Mouse (Mus musculus) embryonic facial prominence, embryonic 14.5 days (tissue): ENCODE results near the gene Ccl7. TPM values are rescaled to one million over a fixed set of nuclear protein-coding genes. Genes with fewer than 3 reads are reported as not detected.
A peak's percentile ranks its signal among the peaks of the same experiment; 100 is the strongest.

Experiments used
- ATAC-seq: fragments of 200-750 bp; cut with Nextera tagmentation; 2 replicates; pipeline ENCODE4 v1.8.0; 2017; ENCODE audit warnings: low read depth, moderate number of reproducible peaks, moderate TSS enrichment
- DNase-seq: peaks from one replicate; pipeline ENCODE4 v3.0.0-alpha.2; 2015; ENCODE audit warnings: low spot score
- H3K27ac ChIP-seq: fragments of 300-500 bp; sonication (generic); replicated peaks from 2 replicates; pipeline ENCODE4 v1.5.1; 2014; ENCODE audit warnings: low read depth, mild to moderate bottlenecking, low read length, moderate library complexity
- H3K27me3 ChIP-seq: fragments of 300-500 bp; sonication (generic); replicated peaks from 2 replicates; pipeline ENCODE4 v1.6.1; 2014; ENCODE audit warnings: low read length; ENCODE audit not compliant: control insufficient read depth, insufficient read depth
- H3K36me3 ChIP-seq: fragments of 300-500 bp; sonication (generic); 2 replicates; pipeline ENCODE4 v1.6.1; 2014; ENCODE audit warnings: low read length, mixed read lengths; ENCODE audit not compliant: control insufficient read depth, insufficient read depth
- H3K4me1 ChIP-seq: fragments of 300-500 bp; sonication (generic); 2 replicates; pipeline ENCODE4 v1.6.1; 2014; ENCODE audit warnings: antibody characterized with exemption, low read length; ENCODE audit not compliant: control insufficient read depth, insufficient read depth
- H3K4me2 ChIP-seq: fragments of 300-500 bp; sonication (generic); 2 replicates; pipeline ENCODE4 v1.6.1; 2014; ENCODE audit warnings: low read depth, mild to moderate bottlenecking, low read length, moderate library complexity, mixed read lengths
- H3K4me3 ChIP-seq: fragments of 300-500 bp; sonication (generic); 2 replicates; pipeline ENCODE4 v1.5.1; 2014; ENCODE audit warnings: low read depth, mild to moderate bottlenecking, low read length
- H3K9ac ChIP-seq: fragments of 300-500 bp; sonication (generic); 2 replicates; pipeline ENCODE4 v1.6.1; 2014; ENCODE audit warnings: low read depth, mild to moderate bottlenecking, low read length, moderate library complexity, mixed read lengths
- H3K9me3 ChIP-seq: fragments of 300-500 bp; sonication (generic); 2 replicates; pipeline ENCODE4 v1.6.1; 2016; ENCODE audit warnings: low read length; ENCODE audit not compliant: control insufficient read depth
- WGBS: fragments of 180-500 bp; shearing (Covaris S2); extraction: QIAGEN DNeasy Blood & Tissue Kit; methylation state at CpG from one replicate; pipeline ENCODE4 v1.1.7; 2014; 5-methylcytosine and 5-hydroxymethylcytosine counted together
- polyA plus RNA-seq: library from polyadenylated mRNA; unstranded; fragments of >200 nt; fragmentation: Nextera tagmentation; extraction: Ambion mirVana; gene quantifications from 2 replicates; pipeline ENCODE4 v1.2.1, GENCODE M21; 2014

Ccl7 gene
- polyA plus RNA-seq, 1 experiment from 2014 or later = 6.3 TPM

GRCm38 (mm10) chr11:82072984-82073383, 27.5 kb downstream of the Ccl7 start:
- no peak for ATAC-seq
- WGBS = 73% methylated on average over 3 of the region's 3 CpGs

GRCm38 (mm10) chr11:82073686-82074085, 28.2 kb downstream of the Ccl7 start:
- WGBS = 82% methylated on average over 3 of the region's 3 CpGs
- Histone ChIP-seq H3K9me3 (no peaks in the 10 kb centered on the region), H3K9ac (no peak overlapping the region), H3K4me3 (no peak overlapping the region), H3K36me3 (no peaks in the 10 kb centered on the region), H3K27me3 (no peaks in the 10 kb centered on the region; the same call in 1 of the 2 replicates), H3K4me2 (no peak overlapping the region), H3K4me1 (0 out of 2 replicates have a peak, but pooled peaks cover 2% of the 10 kb centered on the region), H3K27ac (no peak overlapping the region)
- no peak for ATAC-seq
- DNase-seq = no peak

More at GRCm38 (mm10) chr11:82072984-82073383, 27.5 kb downstream of the Ccl7 start:
- peaks cover 3% of the 10 kb centered on the region; the same call in 1 of the 2 replicates for H3K27me3 ChIP-seq
- H3K36me3 ChIP-seq = no peaks in the 10 kb centered on the region
- no peak overlapping the region for H3K4me2 ChIP-seq
- H3K4me3 ChIP-seq = no peak overlapping the region
- H3K9ac ChIP-seq = no peak overlapping the region
- no peak for DNase-seq
- 0 out of 2 replicates have a peak, but pooled peaks cover 2% of the 10 kb centered on the region for H3K4me1 ChIP-seq
- H3K9me3 ChIP-seq = no peaks in the 10 kb centered on the region
- H3K27ac ChIP-seq = no peak overlapping the region

- Histone ChIP-seq H3K4me2 (no peak overlapping the region), H3K27ac (no peak overlapping the region), H3K9me3 (no peaks in the 10 kb centered on the region), H3K27me3 (no peaks in the 10 kb centered on the region; the same call in 1 of the 2 replicates), H3K36me3 (no peaks in the 10 kb centered on the region), H3K9ac (no peak overlapping the region), H3K4me3 (no peak overlapping the region), H3K4me1 (0 out of 2 replicates have a peak, but pooled peaks cover 2% of the 10 kb centered on the region)
- 72% methylated on average over 3 of the region's 3 CpGs for WGBS
- DNase-seq (no peak), ATAC-seq (no peak)
These were observed 31.5 kb downstream of the Ccl7 start for GRCm38 (mm10) chr11:82077031-82077430.

- H3K4me3 ChIP-seq = no peak overlapping the region
- H3K9ac ChIP-seq = no peak overlapping the region
- no peaks in the 10 kb centered on the region for H3K36me3 ChIP-seq
- H3K27ac ChIP-seq = no peak overlapping the region
- H3K4me1 ChIP-seq = 0 out of 2 replicates have a peak, but pooled peaks cover 2% of the 10 kb centered on the region
- ATAC-seq (peak; percentile 70; the same call in 1 of the 2 replicates), DNase-seq (peak; percentile 89)
- no peaks in the 10 kb centered on the region for H3K27me3 ChIP-seq
- no peaks in the 10 kb centered on the region for H3K9me3 ChIP-seq
- no peak overlapping the region for H3K4me2 ChIP-seq
These were observed 32.7 kb downstream of the Ccl7 start for GRCm38 (mm10) chr11:82078136-82078730.

GRCm38 (mm10) chr11:82080865-82081264, 35.4 kb downstream of the Ccl7 start:
- ATAC-seq (no peak), DNase-seq (no peak)
- no peak overlapping the region for H3K4me3 ChIP-seq
- 72% methylated on average over 3 of the region's 3 CpGs for WGBS
- H3K9ac ChIP-seq = no peak overlapping the region
- no peaks in the 10 kb centered on the region for H3K27me3 ChIP-seq
- no peaks in the 10 kb centered on the region for H3K9me3 ChIP-seq
- 0 out of 2 replicates have a peak, but pooled peaks cover 2% of the 10 kb centered on the region for H3K4me1 ChIP-seq
- H3K27ac ChIP-seq = no peak overlapping the region
- no peaks in the 10 kb centered on the region for H3K36me3 ChIP-seq
- no peak overlapping the region for H3K4me2 ChIP-seq

- ATAC-seq (no peak), DNase-seq (no peak)
- Histone ChIP-seq H3K9ac (no peak overlapping the region), H3K36me3 (no peaks in the 10 kb centered on the region), H3K4me1 (no peaks in the 10 kb centered on the region), H3K27me3 (no peaks in the 10 kb centered on the region), H3K27ac (no peak overlapping the region), H3K9me3 (no peaks in the 10 kb centered on the region), H3K4me2 (no peak overlapping the region), H3K4me3 (no peak overlapping the region)
- 87% methylated on average over 3 of the region's 3 CpGs for WGBS
These were observed 38.8 kb downstream of the Ccl7 start for GRCm38 (mm10) chr11:82084360-82084759.

Other genes with a start within 250 kb of the Ccl7 start
- 0.05 TPM in 1 of 2 replicates, not detected in the other for gene 5530401A14Rik, start 185.0 kb upstream of the Ccl7 start, polyA plus RNA-seq
- 0.43 and 0.65 TPM in 2 replicates for gene Asic2, start 77.3 kb upstream of the Ccl7 start, polyA plus RNA-seq
- 6.6 and 9.8 TPM in 2 replicates for gene Ccl2, start 10.1 kb upstream of the Ccl7 start, polyA plus RNA-seq
- gene Gm17268, start 7.2 kb upstream of the Ccl7 start, polyA plus RNA-seq = not detected in 2 replicates
- gene Ccl11, start 12.1 kb downstream of the Ccl7 start, polyA plus RNA-seq = 5.8 and 6.3 TPM in 2 replicates
- gene Ccl12, start 56.1 kb downstream of the Ccl7 start, polyA plus RNA-seq = 5.9 and 7.1 TPM in 2 replicates
- not detected in 2 replicates for gene Ccl8, start 69.5 kb downstream of the Ccl7 start, polyA plus RNA-seq